Mouse (Mus musculus) intestine, embryonic 15.5 days (tissue): ENCODE measurements around the gene Mon1a. TPM values are rescaled to one million over a fixed set of nuclear protein-coding genes. Genes with fewer than 3 reads are reported as not detected.

Source experiments
- ATAC-seq: fragments of 200-750 bp; cut with Nextera tagmentation; 2 replicates; pipeline ENCODE4 v1.8.0; 2017; ENCODE audit warnings: moderate TSS enrichment, moderate library complexity
- H3K27ac ChIP-seq: fragments of 300-500 bp; sonication (generic); 2 replicates; pipeline ENCODE4 v1.5.1; 2015; ENCODE audit warnings: mild to moderate bottlenecking, inconsistent platforms
- H3K27me3 ChIP-seq: fragments of 300-500 bp; sonication (generic); replicated peaks from 2 replicates; pipeline ENCODE4 v1.6.1; 2015; ENCODE audit warnings: inconsistent platforms
- H3K36me3 ChIP-seq: fragments of 300-500 bp; sonication (generic); 2 replicates; pipeline ENCODE4 v1.6.1; 2015; ENCODE audit warnings: inconsistent platforms
- H3K4me1 ChIP-seq: fragments of 300-500 bp; sonication (generic); replicated peaks from 2 replicates; pipeline ENCODE4 v1.6.1; 2015; ENCODE audit warnings: inconsistent platforms
- H3K4me2 ChIP-seq: fragments of 300-500 bp; sonication (generic); replicated peaks from 2 replicates; pipeline ENCODE4 v1.6.1; 2015; ENCODE audit warnings: mild to moderate bottlenecking, inconsistent platforms
- H3K4me3 ChIP-seq: fragments of 300-500 bp; sonication (generic); replicated peaks from 2 replicates; pipeline ENCODE4 v1.5.1; 2015; ENCODE audit warnings: inconsistent platforms
- H3K9ac ChIP-seq: fragments of 300-500 bp; sonication (generic); 2 replicates; pipeline ENCODE4 v1.6.1; 2015; ENCODE audit warnings: inconsistent platforms
- H3K9me3 ChIP-seq: fragments of 300-500 bp; sonication (generic); 2 replicates; pipeline ENCODE4 v1.6.1; 2016; ENCODE audit warnings: inconsistent platforms
- WGBS: fragments of 180-500 bp; shearing (Covaris S2); methylation state at CpG from one replicate; pipeline ENCODE4 v1.1.7; 2015; 5-methylcytosine and 5-hydroxymethylcytosine counted together
- polyA plus RNA-seq: library from polyadenylated mRNA; unstranded; fragments of >200 nt; fragmentation: Nextera tagmentation; extraction: Ambion mirVana; gene quantifications from 2 replicates; pipeline ENCODE4 v1.2.1, GENCODE M21; 2015

The Mon1a gene
- polyA plus RNA-seq, 1 experiment from 2014 or later, result 18.5 TPM

DNA sequence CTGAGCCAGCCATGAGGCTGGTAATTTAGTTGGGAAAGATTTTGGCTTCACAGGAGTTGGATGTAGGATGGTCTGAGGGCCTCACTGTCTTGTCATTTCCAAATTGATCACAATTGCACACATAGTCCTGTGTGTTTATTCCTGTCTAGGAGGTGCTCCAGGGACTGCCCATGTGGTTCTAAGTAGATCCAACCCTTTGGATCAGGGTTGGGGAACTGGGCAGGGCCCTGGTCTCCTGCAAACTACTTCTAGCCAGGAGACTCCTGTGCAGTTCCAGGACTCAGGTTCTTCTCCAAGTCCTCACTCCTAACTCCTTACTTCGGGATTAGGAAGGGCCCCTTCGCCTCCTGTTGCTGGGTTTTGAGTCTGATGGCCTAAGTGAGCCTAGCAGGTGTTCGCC is 47.4 kb downstream of the Mon1a start, which contains the start of gene Camkv:
TSS of gene Camkv (plus strand) at position 301 of the 400 bp plus-strand sequence.
- peaks cover 23% of the 10 kb centered on the region for H3K27me3 ChIP-seq
- WGBS, result 11% methylated on average over 3 of the region's 3 CpGs
- ATAC-seq, result peak; percentile 2; the same call in 1 of the 2 replicates
- H3K4me2 ChIP-seq, result peak within 1 kb of the TSS; percentile 88
- H3K4me1 ChIP-seq, result peaks cover 17% of the 10 kb centered on the region
- peak within 1 kb of the TSS; percentile 39 for H3K4me3 ChIP-seq
- no peaks in the 10 kb centered on the region for H3K9me3 ChIP-seq
- peak within 1 kb of the TSS; percentile 28 for H3K9ac ChIP-seq
- no peaks in the 10 kb centered on the region for H3K36me3 ChIP-seq
- H3K27ac ChIP-seq, result no peak within 1 kb of the TSS

DNA sequence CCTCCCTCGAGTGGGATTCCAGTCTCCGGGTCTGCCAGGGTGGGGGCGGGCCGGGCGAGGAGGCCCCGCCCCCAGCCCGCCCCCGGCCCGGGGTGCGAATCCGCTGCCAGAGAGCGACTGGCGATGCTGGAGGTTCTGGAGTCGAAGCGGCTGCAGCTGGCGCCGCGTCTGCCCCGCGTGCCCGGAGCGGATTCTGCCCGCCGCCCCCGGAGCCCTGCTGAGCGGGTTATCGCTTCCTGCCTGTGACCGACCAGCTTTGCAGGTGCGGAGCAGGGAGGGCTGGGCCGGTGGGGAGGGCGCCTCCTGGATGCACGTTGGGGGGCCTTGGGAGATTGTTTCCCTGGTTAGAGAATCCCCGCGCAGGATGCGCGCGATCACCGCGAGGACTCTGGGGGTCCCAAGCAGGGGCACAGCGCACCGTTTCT is 47.9 kb downstream of the Mon1a start:
- no peaks in the 10 kb centered on the region for H3K36me3 ChIP-seq
- H3K4me1 ChIP-seq, result peaks cover 17% of the 10 kb centered on the region
- peak; percentile 53 for ATAC-seq
- H3K9ac ChIP-seq, result peak overlapping the region; percentile 28
- no peaks in the 10 kb centered on the region for H3K9me3 ChIP-seq
- no peak overlapping the region for H3K27ac ChIP-seq
- H3K4me2 ChIP-seq, result peak overlapping the region; percentile 88
- peak overlapping the region; percentile 39 for H3K4me3 ChIP-seq
- peaks cover 23% of the 10 kb centered on the region for H3K27me3 ChIP-seq
- WGBS, result 1% methylated on average over 41 of the region's 41 CpGs

DNA sequence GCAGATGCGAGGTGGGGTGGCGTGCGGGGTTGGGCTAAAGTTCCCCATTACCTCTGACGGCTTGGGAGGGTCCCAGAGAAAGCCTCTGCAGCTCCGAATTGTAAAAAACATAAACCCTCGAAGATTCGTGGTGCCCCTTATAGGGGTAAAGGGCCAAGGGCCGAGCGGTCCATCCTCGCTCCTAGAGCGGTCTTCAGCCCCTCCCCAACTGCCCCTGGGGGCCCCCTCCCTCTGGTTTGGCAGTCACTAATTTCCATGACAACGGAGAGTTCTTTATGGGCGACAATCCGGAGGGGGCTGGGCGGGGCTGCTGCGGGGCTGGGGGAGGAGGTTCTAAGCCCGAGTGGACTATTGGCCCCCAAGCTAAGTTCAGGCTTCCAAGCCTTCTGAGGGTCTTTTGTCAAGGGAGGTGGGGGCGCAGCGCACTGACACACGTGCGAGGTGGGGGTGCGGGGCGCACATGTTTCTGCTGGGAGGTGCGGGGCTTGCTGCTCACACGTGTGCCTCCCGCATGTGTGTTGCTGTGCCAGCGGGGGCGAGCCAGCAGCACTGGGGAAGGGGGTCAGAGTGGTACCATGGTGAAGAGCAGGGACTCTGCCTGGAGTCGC is 48.4 kb downstream of the Mon1a start:
- peak; percentile 29; the same call in 1 of the 2 replicates for ATAC-seq

DNA sequence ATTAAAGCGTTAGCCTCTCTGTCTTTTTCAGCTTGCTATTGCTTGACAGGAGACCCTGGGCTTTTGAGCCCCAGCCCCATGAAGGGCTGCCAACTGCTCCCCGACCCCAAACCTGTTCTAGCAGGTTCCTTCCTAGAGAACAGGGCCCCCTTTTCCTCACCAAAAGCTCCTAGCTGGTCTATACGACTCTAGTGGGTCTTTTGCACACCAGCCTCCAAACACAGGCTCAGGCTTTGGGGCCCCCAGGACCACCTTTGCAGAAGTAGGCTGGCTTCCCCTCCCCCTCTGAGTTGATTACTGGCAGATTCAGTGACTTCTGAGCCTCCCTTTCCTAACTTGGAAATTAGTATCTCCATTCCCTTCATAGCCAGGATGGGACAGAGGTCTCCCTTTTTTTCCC is 48.9 kb downstream of the Mon1a start:
- H3K27ac ChIP-seq, result no peak overlapping the region
- no peak overlapping the region for H3K9ac ChIP-seq
- H3K9me3 ChIP-seq, result no peaks in the 10 kb centered on the region
- peaks cover 25% of the 10 kb centered on the region for H3K27me3 ChIP-seq
- no peaks in the 10 kb centered on the region for H3K36me3 ChIP-seq
- H3K4me1 ChIP-seq, result peaks cover 15% of the 10 kb centered on the region
- WGBS, result 23% methylated on average over 3 of the region's 3 CpGs
- ATAC-seq, result no peak
- H3K4me3 ChIP-seq, result no peak overlapping the region; the same call in 1 of the 2 replicates
- peak overlapping the region; percentile 88 for H3K4me2 ChIP-seq

More for the DNA sequence above, 48.4 kb downstream of the Mon1a start:
- Histone ChIP-seq H3K9me3 (no peaks in the 10 kb centered on the region), H3K4me3 (peak overlapping the region; percentile 39), H3K27me3 (peaks cover 25% of the 10 kb centered on the region), H3K9ac (peak overlapping the region; percentile 28), H3K36me3 (no peaks in the 10 kb centered on the region), H3K27ac (no peak overlapping the region), H3K4me1 (peaks cover 17% of the 10 kb centered on the region), H3K4me2 (peak overlapping the region; percentile 88)
- WGBS, result 5% methylated on average over 29 of the region's 29 CpGs

DNA sequence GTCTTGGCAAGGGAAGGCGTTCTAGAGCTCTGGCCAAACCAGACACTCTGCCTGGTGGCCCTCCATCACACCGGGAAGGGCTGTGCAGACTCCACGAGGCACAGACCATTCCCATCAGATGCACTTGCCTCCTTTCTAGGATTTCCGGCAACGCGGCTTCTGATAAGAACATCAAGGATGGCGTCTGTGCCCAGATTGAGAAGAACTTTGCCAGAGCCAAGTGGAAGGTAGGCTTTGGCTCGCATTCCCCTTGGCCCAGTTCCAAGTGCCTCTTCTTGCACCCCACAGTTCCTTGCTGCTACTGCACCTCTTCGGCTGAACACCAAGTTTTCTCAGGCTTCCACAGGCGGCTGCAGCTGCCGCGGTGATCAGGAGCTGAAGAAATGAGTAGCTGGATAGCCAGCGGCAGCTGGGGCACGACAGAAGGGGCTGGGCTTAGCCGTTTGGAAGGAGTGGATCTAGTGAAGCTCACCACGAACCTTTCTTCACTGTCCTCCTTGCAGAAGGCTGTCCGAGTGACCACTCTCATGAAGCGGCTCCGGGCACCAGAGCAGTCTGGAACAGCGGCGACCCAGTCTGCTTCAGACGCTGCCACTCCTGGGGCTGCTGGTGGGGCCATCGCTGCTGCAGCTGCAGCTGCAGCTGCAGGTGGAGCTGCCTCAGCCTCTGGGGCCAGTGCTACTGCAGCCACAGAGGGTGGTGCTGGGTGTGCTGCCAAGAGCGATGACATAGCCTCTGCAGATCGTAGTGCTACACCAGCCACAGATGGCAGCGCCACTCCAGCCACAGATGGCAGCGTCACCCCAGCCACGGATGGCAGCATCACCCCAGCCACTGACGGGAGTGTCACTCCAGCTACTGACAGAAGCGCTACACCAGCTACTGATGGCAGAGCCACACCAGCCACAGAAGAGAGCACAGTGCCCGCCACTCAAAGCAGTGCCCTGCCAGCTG is 59.6 kb downstream of the Mon1a start:
- peaks cover 3% of the 10 kb centered on the region for H3K4me1 ChIP-seq
- no peak overlapping the region for H3K9ac ChIP-seq
- no peaks in the 10 kb centered on the region for H3K9me3 ChIP-seq
- H3K27me3 ChIP-seq, result no peaks in the 10 kb centered on the region
- 88% methylated on average over 31 of the region's 31 CpGs for WGBS
- no peaks in the 10 kb centered on the region for H3K36me3 ChIP-seq
- no peak overlapping the region for H3K4me2 ChIP-seq
- H3K27ac ChIP-seq, result no peak overlapping the region
- H3K4me3 ChIP-seq, result no peak overlapping the region
- ATAC-seq, result no peak

DNA sequence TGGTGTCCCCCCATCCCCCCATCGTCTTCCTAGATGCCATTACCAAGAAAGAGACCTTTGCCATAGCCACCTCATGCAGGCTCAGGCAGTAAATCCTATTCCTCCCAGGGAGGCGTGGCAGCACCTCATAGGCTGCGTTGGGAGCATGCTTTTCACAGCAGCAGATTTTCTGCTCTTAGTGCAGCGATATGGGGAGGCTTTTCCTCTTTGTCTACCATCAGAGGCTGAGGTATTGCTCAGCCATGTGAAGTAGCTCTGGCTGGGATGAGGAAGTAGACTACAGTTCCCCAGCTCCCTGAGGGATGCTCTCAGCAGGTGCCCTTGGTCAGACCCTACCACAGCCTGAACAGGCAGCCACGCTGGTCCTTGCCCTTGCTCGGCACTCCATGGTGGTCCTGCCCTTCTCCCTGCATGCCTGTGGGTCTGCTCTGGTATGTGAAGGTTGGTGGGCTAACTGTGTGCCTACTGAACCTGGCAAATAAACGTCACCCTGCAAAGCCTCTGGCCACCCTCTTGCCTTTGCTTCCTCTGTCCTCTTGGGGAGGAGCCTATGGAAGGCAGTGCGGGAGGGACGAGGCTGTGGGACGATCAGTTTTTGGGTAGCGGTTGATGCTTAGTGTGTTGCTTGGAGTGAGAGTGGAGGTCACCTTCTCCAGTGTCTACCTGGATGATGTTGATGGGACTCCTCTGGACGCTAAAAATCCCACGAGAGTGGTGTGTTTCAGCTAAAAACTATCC is 61.4 kb downstream of the Mon1a start:
- no peak overlapping the region for H3K27ac ChIP-seq
- no peak overlapping the region for H3K4me3 ChIP-seq
- H3K36me3 ChIP-seq, result no peaks in the 10 kb centered on the region
- ATAC-seq, result no peak
- H3K4me1 ChIP-seq, result peaks cover 3% of the 10 kb centered on the region
- H3K9ac ChIP-seq, result no peak overlapping the region
- no peaks in the 10 kb centered on the region for H3K27me3 ChIP-seq
- H3K9me3 ChIP-seq, result no peaks in the 10 kb centered on the region
- no peak overlapping the region for H3K4me2 ChIP-seq
- WGBS, result 75% methylated on average over 13 of the region's 13 CpGs

DNA sequence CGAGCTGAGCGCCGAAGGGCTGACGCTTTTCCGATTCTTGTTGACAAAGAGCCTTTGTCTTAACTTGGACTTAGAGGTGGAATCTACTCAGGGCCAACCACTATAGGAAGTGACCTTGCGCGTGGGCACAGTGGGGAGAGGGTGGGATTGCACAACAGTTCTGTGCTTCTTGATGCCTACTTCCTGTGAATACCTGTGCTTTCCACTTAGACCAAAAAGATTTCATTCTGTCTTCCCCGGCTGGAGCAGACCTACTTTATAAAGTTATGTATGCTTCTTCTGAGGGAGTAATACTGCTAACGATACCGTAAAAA is 61.9 kb downstream of the Mon1a start, which contains the start of gene Traip:
TSS of gene Traip (plus strand) at position 215 of the 314 bp plus-strand sequence.
- 87% methylated on average over 10 of the region's 10 CpGs for WGBS
- H3K27ac ChIP-seq, result peak within 1 kb of the TSS; percentile 74
- H3K27me3 ChIP-seq, result no peaks in the 10 kb centered on the region
- peak within 1 kb of the TSS; percentile 75 for H3K4me2 ChIP-seq
- H3K4me3 ChIP-seq, result peak within 1 kb of the TSS; percentile 68
- H3K4me1 ChIP-seq, result peaks cover 3% of the 10 kb centered on the region
- no peak for ATAC-seq
- no peaks in the 10 kb centered on the region for H3K9me3 ChIP-seq
- no peaks in the 10 kb centered on the region for H3K36me3 ChIP-seq
- peak within 1 kb of the TSS; percentile 53 for H3K9ac ChIP-seq

DNA sequence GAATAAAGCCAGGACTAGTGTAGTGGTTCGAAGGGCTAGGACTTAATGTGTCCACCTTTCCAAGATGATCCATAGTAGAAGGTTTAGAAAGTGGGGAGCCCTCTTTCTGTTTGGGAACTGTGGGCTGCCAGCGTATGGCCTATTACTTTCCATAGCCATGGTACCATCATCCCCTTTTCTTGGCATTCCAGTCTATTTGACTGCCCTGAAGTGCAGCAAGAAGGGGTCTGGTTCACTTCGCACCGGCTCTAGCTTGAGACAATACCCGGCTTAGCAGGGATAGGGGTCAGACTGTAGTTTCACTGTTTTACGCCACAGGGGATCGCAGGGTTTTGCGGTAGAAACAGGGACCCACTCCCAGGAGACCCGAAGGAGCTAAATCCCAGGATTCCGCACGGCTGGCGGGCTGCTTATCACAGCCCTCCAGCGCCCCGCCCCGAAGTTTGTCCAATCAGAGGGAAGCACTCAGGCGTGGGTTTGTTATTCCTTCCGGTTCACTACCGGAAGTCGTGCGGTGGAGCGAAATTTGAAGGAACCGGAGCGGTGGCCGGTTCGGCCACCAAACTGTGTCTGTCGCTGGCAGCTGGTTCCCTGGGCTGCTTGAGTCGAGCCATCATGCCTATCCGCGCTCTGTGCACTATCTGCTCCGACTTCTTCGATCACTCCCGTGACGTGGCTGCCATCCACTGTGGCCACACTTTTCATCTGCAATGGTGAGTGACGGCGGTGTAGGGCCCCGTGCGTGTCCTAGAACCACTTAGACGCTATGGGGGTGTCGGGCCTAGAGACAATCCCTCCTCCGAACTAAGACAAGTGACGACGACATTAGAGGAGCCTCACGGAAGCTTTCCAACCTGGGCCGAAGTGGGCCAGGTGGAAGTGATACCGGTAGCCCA is 62.8 kb downstream of the Mon1a start:
- 21% methylated on average over 45 of the region's 45 CpGs for WGBS
- Histone ChIP-seq H3K27ac (peak overlapping the region; percentile 74), H3K4me2 (peak overlapping the region; percentile 75), H3K9me3 (no peaks in the 10 kb centered on the region), H3K36me3 (no peaks in the 10 kb centered on the region), H3K4me3 (peak overlapping the region; percentile 68), H3K27me3 (no peaks in the 10 kb centered on the region), H3K9ac (peak overlapping the region; percentile 53), H3K4me1 (peaks cover 3% of the 10 kb centered on the region)
- ATAC-seq, result peak; percentile 95

Other genes starting within 250 kb of the Mon1a start
- 8.4 and 16.0 TPM in 2 replicates for gene Slc38a3, start 218.6 kb upstream of the Mon1a start, polyA plus RNA-seq
- gene Gnat1, start 208.4 kb upstream of the Mon1a start, polyA plus RNA-seq, result 0.82 and 1.9 TPM in 2 replicates
- gene Sema3f, start 177.7 kb upstream of the Mon1a start, polyA plus RNA-seq, result 8.9 and 11.2 TPM in 2 replicates
- 153 and 154 TPM in 2 replicates for gene Rbm5, start 117.2 kb upstream of the Mon1a start, polyA plus RNA-seq
- 67.2 and 70.5 TPM in 2 replicates for gene Rbm6, start 14.9 kb upstream of the Mon1a start, polyA plus RNA-seq
- gene Mst1r, start 18.7 kb downstream of the Mon1a start, polyA plus RNA-seq, result 11.4 and 14.2 TPM in 2 replicates
- not detected in 2 replicates for gene Actl11, start 40.3 kb downstream of the Mon1a start, polyA plus RNA-seq
- gene Camkv, start 47.5 kb downstream of the Mon1a start, polyA plus RNA-seq, result 1.9 and 2.2 TPM in 2 replicates
- gene Traip, start 62.0 kb downstream of the Mon1a start, polyA plus RNA-seq, result 17.7 and 17.9 TPM in 2 replicates
- gene Uba7, start 87.4 kb downstream of the Mon1a start, polyA plus RNA-seq, result 29.9 and 32.4 TPM in 2 replicates
- gene Gm20661, start 94.9 kb downstream of the Mon1a start, polyA plus RNA-seq, result 5.7 and 7.2 TPM in 2 replicates
- 40.3 and 41.8 TPM in 2 replicates for gene Inka1, start 97.7 kb downstream of the Mon1a start, polyA plus RNA-seq
- gene Cdhr4, start 104.3 kb downstream of the Mon1a start, polyA plus RNA-seq, result 8.4 and 9.4 TPM in 2 replicates
- 0.10 and 0.42 TPM in 2 replicates for gene Gm20662, start 108.2 kb downstream of the Mon1a start, polyA plus RNA-seq
- 41.7 and 42.1 TPM in 2 replicates for gene Ip6k1, start 114.3 kb downstream of the Mon1a start, polyA plus RNA-seq
- 61.8 and 79.2 TPM in 2 replicates for gene Gmppb, start 161.1 kb downstream of the Mon1a start, polyA plus RNA-seq
- 3.1 and 3.2 TPM in 2 replicates for gene Amigo3, start 165.0 kb downstream of the Mon1a start, polyA plus RNA-seq
- 0.98 and 2.2 TPM in 2 replicates for gene Mst1, start 192.3 kb downstream of the Mon1a start, polyA plus RNA-seq
- gene Rnf123, start 195.2 kb downstream of the Mon1a start, polyA plus RNA-seq, result 18.6 and 23.7 TPM in 2 replicates
- 76.5 and 96.8 TPM in 2 replicates for gene Apeh, start 206.5 kb downstream of the Mon1a start, polyA plus RNA-seq